Mouse (Mus musculus) midbrain, embryonic 16.5 days (tissue): ENCODE measurements at regions not wholly inside any gene's neighbourhood (a gene's known extent, or its start where the extent isn't known, plus 50 kb on each side); places are given as distances from the start of the nearest gene placed in this dataset.

Source experiments
- ATAC-seq: fragments of 200-750 bp; cut with Nextera tagmentation; 2 replicates; pipeline ENCODE4 v1.8.0; 2017; ENCODE audit warnings: moderate TSS enrichment
- H3K27ac ChIP-seq: fragments of 300-500 bp; sonication (generic); 2 replicates; pipeline ENCODE4 v1.5.1; 2014; ENCODE audit warnings: mild to moderate bottlenecking, low read length, mixed read lengths
- H3K27me3 ChIP-seq: fragments of 300-500 bp; sonication (generic); 2 replicates; pipeline ENCODE4 v1.6.1; 2014; ENCODE audit warnings: low read depth, low read length, mixed read lengths; ENCODE audit not compliant: control insufficient read depth, insufficient read depth
- H3K36me3 ChIP-seq: fragments of 300-500 bp; sonication (generic); 2 replicates; pipeline ENCODE4 v1.6.1; 2014; ENCODE audit warnings: mild to moderate bottlenecking, low read length, moderate library complexity, mixed read lengths; ENCODE audit not compliant: control insufficient read depth, insufficient read depth
- H3K4me1 ChIP-seq: fragments of 300-500 bp; sonication (generic); 2 replicates; pipeline ENCODE4 v1.6.1; 2014; ENCODE audit warnings: mild to moderate bottlenecking, low read length, mixed read lengths; ENCODE audit not compliant: control insufficient read depth, insufficient read depth
- H3K4me2 ChIP-seq: fragments of 300-500 bp; sonication (generic); 2 replicates; pipeline ENCODE4 v1.6.1; 2014; ENCODE audit warnings: mild to moderate bottlenecking, low read length, mixed read lengths
- H3K4me3 ChIP-seq: fragments of 300-500 bp; sonication (generic); 2 replicates; pipeline ENCODE4 v1.5.1; 2014; ENCODE audit warnings: low read depth, mild to moderate bottlenecking, low read length, moderate library complexity, mixed read lengths
- H3K9ac ChIP-seq: fragments of 300-500 bp; sonication (generic); 2 replicates; pipeline ENCODE4 v1.6.1; 2014; ENCODE audit warnings: low read depth, low read length, mixed read lengths
- H3K9me3 ChIP-seq: fragments of 300-500 bp; sonication (generic); replicated peaks from 2 replicates; pipeline ENCODE4 v1.6.1; 2014; ENCODE audit warnings: mild to moderate bottlenecking, low read length, mixed read lengths; ENCODE audit not compliant: control insufficient read depth, poor library complexity, severe bottlenecking
- WGBS: fragments of 180-500 bp; shearing (Covaris S2); extraction: QIAGEN DNeasy Blood & Tissue Kit; methylation state at CpG from one replicate; pipeline ENCODE4 v1.1.7; 2014; 5-methylcytosine and 5-hydroxymethylcytosine counted together

DNA sequence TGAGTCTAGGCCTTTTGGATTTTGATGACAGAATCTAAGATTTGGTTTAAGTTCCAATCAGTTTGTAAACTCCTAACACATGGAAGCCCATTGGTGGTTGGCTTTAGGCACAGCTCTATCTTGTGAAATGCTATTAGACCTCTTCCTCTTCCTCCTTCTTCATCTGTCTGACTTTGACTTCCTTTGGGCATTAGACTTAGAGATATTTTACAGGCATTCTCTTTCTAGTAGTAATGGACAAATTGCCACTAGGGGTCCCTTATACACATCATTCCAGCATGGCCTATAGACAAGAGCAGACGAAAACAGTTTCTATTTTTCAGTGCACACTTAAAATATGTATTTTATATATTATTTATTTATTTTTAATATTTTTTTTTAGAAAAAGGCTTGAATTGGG is 221.5 kb downstream of the 1500009L16Rik start:
- ATAC-seq: no peak
- H3K9me3 ChIP-seq: no peaks in the 10 kb centered on the region
- H3K36me3 ChIP-seq: no peaks in the 10 kb centered on the region
- no peak overlapping the region for H3K27ac ChIP-seq
- no peak overlapping the region for H3K4me3 ChIP-seq
- H3K9ac ChIP-seq: no peak overlapping the region
- no peak overlapping the region for H3K4me2 ChIP-seq
- no peaks in the 10 kb centered on the region for H3K4me1 ChIP-seq
- no peaks in the 10 kb centered on the region for H3K27me3 ChIP-seq
- WGBS: 88% methylated on average over 1 of the region's 1 CpGs

DNA sequence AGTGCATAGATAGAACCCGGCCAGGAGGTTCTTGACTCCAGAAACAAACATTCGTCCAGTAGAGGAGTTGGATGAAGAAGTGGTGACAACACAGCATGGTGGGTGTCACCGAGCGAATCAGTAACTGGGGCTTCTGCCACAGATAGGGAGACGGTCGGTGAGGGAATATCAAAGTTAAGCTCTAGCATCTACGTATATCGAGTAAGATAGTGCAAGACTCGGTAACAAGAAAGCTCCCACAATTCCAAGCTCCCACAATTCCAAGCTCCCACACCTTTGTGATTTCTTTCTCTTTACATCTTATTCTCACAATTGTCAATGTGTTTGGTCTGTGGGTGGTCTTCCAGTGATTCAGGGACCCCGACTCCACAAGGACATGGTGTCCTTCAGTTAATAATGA is 222.2 kb downstream of the 1500009L16Rik start:
- no peak for ATAC-seq
- no peaks in the 10 kb centered on the region for H3K4me1 ChIP-seq
- no peaks in the 10 kb centered on the region for H3K36me3 ChIP-seq
- H3K4me3 ChIP-seq: no peak overlapping the region
- no peak overlapping the region for H3K9ac ChIP-seq
- no peak overlapping the region for H3K27ac ChIP-seq
- 97% methylated on average over 10 of the region's 10 CpGs for WGBS
- H3K4me2 ChIP-seq: no peak overlapping the region
- no peaks in the 10 kb centered on the region for H3K27me3 ChIP-seq
- H3K9me3 ChIP-seq: no peaks in the 10 kb centered on the region

DNA sequence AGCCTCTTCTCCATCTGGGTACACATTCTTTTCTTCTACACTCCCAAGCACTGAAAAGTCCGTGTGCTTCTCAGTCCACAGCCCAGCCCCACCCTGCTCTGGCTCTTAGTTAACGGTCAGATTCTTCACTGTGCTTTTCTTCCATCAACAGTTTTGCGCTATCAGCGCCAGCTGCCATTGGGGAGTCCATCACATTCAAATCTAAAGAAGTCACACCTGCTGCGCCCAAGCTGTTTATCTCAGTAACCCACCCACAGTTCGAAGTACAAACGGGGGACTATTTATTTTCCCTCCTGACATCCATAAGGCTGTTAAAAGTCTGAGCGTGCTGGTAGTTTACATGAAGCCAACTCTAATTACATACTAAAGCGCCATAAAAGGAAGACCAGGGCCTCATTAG is 222.8 kb downstream of the 1500009L16Rik start:
- Histone ChIP-seq H3K36me3 (no peaks in the 10 kb centered on the region), H3K27ac (no peak overlapping the region), H3K4me3 (no peak overlapping the region), H3K9me3 (no peaks in the 10 kb centered on the region), H3K9ac (no peak overlapping the region), H3K27me3 (no peaks in the 10 kb centered on the region), H3K4me1 (no peaks in the 10 kb centered on the region), H3K4me2 (no peak overlapping the region)
- no peak for ATAC-seq
- WGBS: 88% methylated on average over 9 of the region's 9 CpGs

DNA sequence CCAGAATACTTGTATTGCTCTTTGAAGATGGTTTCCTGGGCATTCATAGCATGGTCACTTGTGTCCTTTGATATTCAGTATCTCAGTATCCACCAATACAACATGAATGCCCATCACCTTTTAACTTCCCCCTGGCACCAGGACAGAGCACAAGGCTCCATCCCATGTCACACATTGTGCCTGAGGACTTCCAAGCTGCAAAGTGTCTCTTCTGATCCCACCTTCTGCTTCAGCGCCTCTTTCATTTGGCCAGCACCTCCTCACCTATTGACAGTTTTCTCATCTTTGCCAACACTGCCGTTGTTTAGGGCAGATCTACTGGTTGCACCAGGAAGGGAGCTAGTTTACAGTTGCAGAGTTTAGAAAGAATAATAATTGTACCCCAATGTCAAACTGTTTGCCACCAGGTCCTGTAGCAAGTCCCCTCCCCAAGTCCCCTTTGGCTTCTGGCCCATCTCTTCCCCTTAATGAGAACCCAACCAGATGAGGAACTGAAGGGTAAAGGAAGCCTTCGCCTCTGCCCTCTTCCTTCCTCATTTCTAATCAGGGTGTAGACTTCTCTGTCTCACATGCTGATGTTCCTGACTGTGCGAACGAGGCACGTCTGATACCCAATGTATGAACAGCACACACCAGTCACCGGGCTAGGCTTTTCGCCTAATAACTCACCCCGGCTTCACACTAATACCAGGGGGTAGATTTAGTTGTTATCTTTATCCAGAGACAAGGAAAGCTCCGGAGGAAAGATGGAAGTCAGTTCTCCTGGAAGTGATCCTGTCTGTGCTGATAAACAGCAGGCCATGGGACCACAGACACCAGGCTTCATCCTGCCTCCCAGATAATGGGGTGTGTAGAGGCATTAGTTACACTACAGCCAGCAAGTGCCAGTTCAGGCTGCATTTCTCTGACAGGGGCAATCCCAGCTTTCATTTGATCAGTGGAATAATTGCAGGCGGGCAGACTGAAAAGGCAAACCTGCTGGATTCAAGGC is 223.8 kb downstream of the 1500009L16Rik start:
- Histone ChIP-seq H3K36me3 (no peaks in the 10 kb centered on the region), H3K4me1 (no peaks in the 10 kb centered on the region), H3K9ac (no peak overlapping the region), H3K27ac (no peak overlapping the region), H3K4me3 (no peak overlapping the region), H3K27me3 (no peaks in the 10 kb centered on the region), H3K4me2 (no peak overlapping the region), H3K9me3 (no peaks in the 10 kb centered on the region)
- WGBS: 81% methylated on average over 11 of the region's 11 CpGs
- no peak for ATAC-seq

DNA sequence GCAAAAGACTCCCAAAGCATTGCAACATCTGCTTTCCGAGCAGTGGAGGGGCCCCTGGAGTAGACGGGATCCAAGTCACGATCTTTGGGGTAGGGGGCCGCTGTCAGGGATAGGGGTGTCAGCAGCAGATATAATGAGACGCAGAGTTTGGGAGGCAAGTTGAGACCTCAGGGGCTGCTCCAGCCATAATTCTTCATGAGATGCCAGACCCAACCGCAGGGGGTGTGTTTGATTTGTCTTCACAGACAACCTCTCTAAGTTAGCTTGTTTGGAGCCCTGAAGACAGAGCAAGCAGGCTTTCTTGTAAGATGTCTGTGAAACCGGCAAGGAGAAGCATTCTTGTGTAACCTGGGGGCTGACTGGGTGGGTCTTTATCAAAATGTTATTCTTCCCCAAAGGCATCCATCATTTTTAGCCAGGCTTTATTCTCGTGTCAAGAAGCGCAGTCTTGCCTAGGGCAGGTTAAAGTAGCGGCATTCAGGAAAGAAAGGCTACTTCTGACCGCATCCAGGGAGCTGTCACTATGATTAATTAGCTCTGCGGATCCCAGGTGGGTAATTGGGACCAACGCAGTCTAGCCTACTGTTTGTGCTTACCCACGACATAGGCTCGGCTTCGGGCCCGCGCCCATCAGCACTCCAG is 234.6 kb downstream of the 1500009L16Rik start:
- Histone ChIP-seq H3K9me3 (no peaks in the 10 kb centered on the region), H3K36me3 (no peaks in the 10 kb centered on the region), H3K4me1 (no peaks in the 10 kb centered on the region), H3K9ac (no peak overlapping the region), H3K4me2 (no peak overlapping the region), H3K27ac (no peak overlapping the region), H3K4me3 (no peak overlapping the region), H3K27me3 (no peaks in the 10 kb centered on the region)
- WGBS: 75% methylated on average over 18 of the region's 18 CpGs
- ATAC-seq: no peak

DNA sequence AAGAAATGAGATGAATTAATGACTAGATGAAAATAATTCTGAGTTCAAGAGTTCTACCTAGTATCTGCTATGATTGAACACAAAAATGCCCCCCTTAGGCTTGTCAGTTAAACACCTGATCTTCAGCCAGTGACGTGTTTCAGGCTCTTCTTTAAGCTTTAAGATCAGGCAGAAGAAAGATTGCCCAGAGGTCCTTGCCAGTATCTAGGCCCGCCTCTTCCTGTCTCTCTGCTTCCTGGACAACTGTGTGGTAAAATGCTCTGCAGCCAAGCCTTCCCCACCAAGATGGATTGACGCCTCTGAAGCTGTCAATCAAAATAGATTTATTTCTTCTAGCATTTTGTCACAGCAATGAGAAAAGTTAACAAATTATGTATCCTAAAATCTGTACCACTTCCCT is 235.7 kb downstream of the 1500009L16Rik start:
- H3K4me1 ChIP-seq: no peaks in the 10 kb centered on the region
- no peak overlapping the region for H3K9ac ChIP-seq
- no peak for ATAC-seq
- H3K27ac ChIP-seq: no peak overlapping the region
- WGBS: 88% methylated on average over 3 of the region's 3 CpGs
- H3K9me3 ChIP-seq: no peaks in the 10 kb centered on the region
- no peaks in the 10 kb centered on the region for H3K36me3 ChIP-seq
- no peaks in the 10 kb centered on the region for H3K27me3 ChIP-seq
- no peak overlapping the region for H3K4me3 ChIP-seq
- H3K4me2 ChIP-seq: no peak overlapping the region

DNA sequence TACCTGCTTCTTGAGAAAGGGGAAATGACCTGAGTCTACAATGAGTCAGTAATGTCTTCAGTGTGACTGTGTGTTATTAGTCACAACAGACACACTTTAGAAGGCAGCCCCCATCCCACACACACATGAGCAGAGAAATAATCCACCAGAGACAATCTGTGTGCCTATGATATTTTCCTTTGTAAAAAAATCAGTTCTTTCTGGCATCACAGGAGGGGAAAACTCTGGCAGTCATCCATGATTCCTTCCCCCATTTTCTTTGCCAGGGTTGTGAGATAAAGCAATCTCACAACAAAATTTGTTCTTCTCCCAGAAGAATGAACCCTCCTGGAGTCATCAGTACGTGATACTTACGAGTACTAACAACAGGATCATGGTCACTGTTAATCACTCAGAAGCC is 236.2 kb downstream of the 1500009L16Rik start:
- ATAC-seq: no peak

DNA sequence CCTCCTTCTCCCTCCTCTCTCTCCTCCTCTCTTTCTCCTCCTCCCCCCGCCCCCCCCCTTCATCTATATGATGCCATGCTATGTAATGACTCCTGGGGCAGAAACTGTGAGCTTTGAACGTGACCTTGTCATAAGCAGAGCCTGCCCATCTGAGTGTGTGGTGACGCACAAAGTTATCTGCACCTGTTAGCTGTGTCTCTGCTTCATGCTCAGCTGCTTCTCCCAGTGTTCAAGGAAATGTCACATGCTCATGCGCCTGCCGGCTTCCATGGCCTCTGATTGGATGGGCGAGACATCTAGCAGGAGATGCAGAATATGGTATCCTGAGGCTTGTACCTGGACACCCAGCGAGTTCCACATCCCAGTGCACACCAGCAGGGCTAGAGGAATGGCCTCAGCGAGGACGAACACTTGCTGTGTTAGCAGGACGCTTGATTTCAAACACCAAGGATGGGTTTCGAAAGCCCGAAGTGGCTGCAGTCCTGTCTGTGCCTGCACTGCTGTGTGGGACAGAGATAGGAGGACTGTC is 240.6 kb downstream of the 1500009L16Rik start:
- Histone ChIP-seq H3K27ac (no peak overlapping the region), H3K9ac (no peak overlapping the region), H3K4me1 (peaks cover 8% of the 10 kb centered on the region; the same call in 1 of the 2 replicates), H3K27me3 (no peaks in the 10 kb centered on the region), H3K9me3 (no peaks in the 10 kb centered on the region), H3K36me3 (no peaks in the 10 kb centered on the region), H3K4me3 (no peak overlapping the region), H3K4me2 (no peak overlapping the region)
- WGBS: 79% methylated on average over 12 of the region's 12 CpGs
- ATAC-seq: no peak

More for the DNA sequence above, 236.2 kb downstream of the 1500009L16Rik start:
- no peak overlapping the region for H3K27ac ChIP-seq
- H3K9me3 ChIP-seq: no peaks in the 10 kb centered on the region
- H3K4me1 ChIP-seq: no peaks in the 10 kb centered on the region
- WGBS: 82% methylated on average over 2 of the region's 2 CpGs
- H3K4me2 ChIP-seq: no peak overlapping the region
- H3K27me3 ChIP-seq: no peaks in the 10 kb centered on the region
- no peaks in the 10 kb centered on the region for H3K36me3 ChIP-seq
- H3K4me3 ChIP-seq: no peak overlapping the region
- H3K9ac ChIP-seq: no peak overlapping the region
